Mouse (Mus musculus) midbrain, embryonic 15.5 days (tissue): Measurements from ENCODE around the gene Ryr3. TPM values are rescaled to one million over a fixed set of nuclear protein-coding genes. Genes with fewer than 3 reads are reported as not detected.

Experiments
- ATAC-seq: fragments of 200-750 bp; cut with Nextera tagmentation; replicated peaks from 2 replicates; pipeline ENCODE4 v1.8.0; 2017; ENCODE audit warnings: moderate TSS enrichment
- H3K27ac ChIP-seq: fragments of 300-500 bp; sonication (generic); 2 replicates; pipeline ENCODE4 v1.5.1; 2015; ENCODE audit warnings: mild to moderate bottlenecking, inconsistent platforms
- H3K27me3 ChIP-seq: fragments of 300-500 bp; sonication (generic); replicated peaks from 2 replicates; pipeline ENCODE4 v1.6.1; 2015; ENCODE audit warnings: inconsistent platforms
- H3K36me3 ChIP-seq: fragments of 300-500 bp; sonication (generic); replicated peaks from 2 replicates; pipeline ENCODE4 v1.6.1; 2015; ENCODE audit warnings: inconsistent platforms
- H3K4me1 ChIP-seq: fragments of 300-500 bp; sonication (generic); 2 replicates; pipeline ENCODE4 v1.6.1; 2015; ENCODE audit warnings: inconsistent platforms
- H3K4me2 ChIP-seq: fragments of 300-500 bp; sonication (generic); 2 replicates; pipeline ENCODE4 v1.6.1; 2015; ENCODE audit warnings: inconsistent platforms, mild to moderate bottlenecking, moderate library complexity
- H3K4me3 ChIP-seq: fragments of 300-500 bp; sonication (generic); 2 replicates; pipeline ENCODE4 v1.5.1; 2015; ENCODE audit warnings: mild to moderate bottlenecking, inconsistent platforms
- H3K9ac ChIP-seq: fragments of 300-500 bp; sonication (generic); 2 replicates; pipeline ENCODE4 v1.6.1; 2015; ENCODE audit warnings: mild to moderate bottlenecking, inconsistent platforms
- H3K9me3 ChIP-seq: fragments of 300-500 bp; sonication (generic); 2 replicates; pipeline ENCODE4 v1.6.1; 2016; ENCODE audit warnings: inconsistent platforms
- WGBS: fragments of 180-500 bp; shearing (Covaris S2); methylation state at CpG from one replicate; pipeline ENCODE4 v1.1.7; 2015; ENCODE audit warnings: mixed read lengths; 5-methylcytosine and 5-hydroxymethylcytosine counted together
- polyA plus RNA-seq: library from polyadenylated mRNA; unstranded; fragments of >200 nt; fragmentation: Nextera tagmentation; extraction: Ambion mirVana; gene quantifications from 2 replicates; pipeline ENCODE4 v1.2.1, GENCODE M21; 2015

Gene Ryr3
- polyA plus RNA-seq, 1 experiment from 2014 or later = 6.0 TPM

GRCm38 (mm10) chr2:112676721-112677120 is 540.2 kb downstream of the Ryr3 start:
- H3K4me2 ChIP-seq = no peak overlapping the region
- WGBS = 18% methylated on average over 1 of the region's 1 CpGs
- H3K27me3 ChIP-seq = no peaks in the 10 kb centered on the region
- no peak overlapping the region for H3K4me3 ChIP-seq
- no peaks in the 10 kb centered on the region for H3K4me1 ChIP-seq
- no peak overlapping the region for H3K9ac ChIP-seq
- no peaks in the 10 kb centered on the region for H3K36me3 ChIP-seq
- no peaks in the 10 kb centered on the region for H3K9me3 ChIP-seq
- ATAC-seq = no peak
- H3K27ac ChIP-seq = no peak overlapping the region

DNA sequence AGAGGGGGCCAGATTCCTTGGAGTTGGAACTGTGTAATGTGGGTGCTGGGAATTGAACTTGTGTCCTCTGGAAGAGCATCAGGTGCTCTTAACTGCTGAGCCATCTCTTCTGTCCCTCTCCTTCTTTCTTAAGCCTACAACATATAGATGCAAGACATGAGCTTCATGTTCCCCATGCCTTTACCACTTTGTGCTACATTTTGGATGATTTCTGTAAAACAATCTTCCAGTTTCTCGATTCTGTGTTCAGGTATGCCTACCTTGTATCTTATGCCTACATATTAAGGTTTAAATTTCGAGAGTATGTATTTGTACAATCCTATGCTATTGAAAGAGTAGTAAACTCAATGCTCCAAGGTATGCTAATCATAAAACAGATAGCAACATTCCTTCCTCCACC is 540.7 kb downstream of the Ryr3 start:
- Histone ChIP-seq H3K4me1 (no peaks in the 10 kb centered on the region), H3K36me3 (no peaks in the 10 kb centered on the region), H3K4me3 (no peak overlapping the region), H3K4me2 (no peak overlapping the region), H3K27ac (no peak overlapping the region), H3K27me3 (no peaks in the 10 kb centered on the region), H3K9me3 (no peaks in the 10 kb centered on the region), H3K9ac (no peak overlapping the region)
- ATAC-seq = no peak
- 89% methylated on average over 2 of the region's 2 CpGs for WGBS

DNA sequence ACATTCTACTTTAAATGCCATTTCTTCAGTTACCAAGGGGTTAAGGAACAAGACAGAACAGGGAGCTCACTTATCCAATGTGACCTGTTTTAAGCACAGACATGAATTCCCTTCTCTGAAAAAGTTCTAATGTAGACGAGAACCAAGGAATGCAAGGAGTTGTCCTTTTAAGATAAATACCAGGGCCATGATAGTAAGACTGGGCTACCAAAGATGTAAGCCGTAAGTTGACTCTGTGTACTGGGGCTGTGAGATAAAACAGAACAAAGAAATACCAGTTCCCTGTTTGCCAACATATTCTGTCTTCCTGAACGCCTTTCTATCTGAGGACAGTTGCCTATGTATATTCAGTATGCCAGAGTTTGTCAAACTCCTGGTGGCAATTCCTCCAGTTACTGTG is 547.4 kb downstream of the Ryr3 start:
- no peaks in the 10 kb centered on the region for H3K36me3 ChIP-seq
- H3K9ac ChIP-seq = no peak overlapping the region
- no peaks in the 10 kb centered on the region for H3K27me3 ChIP-seq
- H3K4me3 ChIP-seq = no peak overlapping the region
- no peaks in the 10 kb centered on the region for H3K4me1 ChIP-seq
- H3K4me2 ChIP-seq = no peak overlapping the region
- no peaks in the 10 kb centered on the region for H3K9me3 ChIP-seq
- H3K27ac ChIP-seq = no peak overlapping the region
- WGBS = 88% methylated on average over 3 of the region's 3 CpGs
- no peak for ATAC-seq

- H3K27ac ChIP-seq = no peak overlapping the region
- H3K9me3 ChIP-seq = no peaks in the 10 kb centered on the region
- no peak overlapping the region for H3K9ac ChIP-seq
- H3K4me3 ChIP-seq = no peak overlapping the region
- H3K4me2 ChIP-seq = no peak overlapping the region
- H3K36me3 ChIP-seq = no peaks in the 10 kb centered on the region
- H3K4me1 ChIP-seq = no peaks in the 10 kb centered on the region
- ATAC-seq = no peak
- H3K27me3 ChIP-seq = no peaks in the 10 kb centered on the region
- 69% methylated on average over 5 of the region's 5 CpGs for WGBS
These were observed 560.8 kb downstream of the Ryr3 start for GRCm38 (mm10) chr2:112656131-112656530.

GRCm38 (mm10) chr2:112653836-112654235 is 563.1 kb downstream of the Ryr3 start:
- 73% methylated on average over 3 of the region's 3 CpGs for WGBS
- Histone ChIP-seq H3K4me1 (no peaks in the 10 kb centered on the region), H3K4me2 (no peak overlapping the region), H3K9ac (no peak overlapping the region), H3K36me3 (no peaks in the 10 kb centered on the region), H3K27ac (no peak overlapping the region), H3K27me3 (no peaks in the 10 kb centered on the region), H3K4me3 (no peak overlapping the region), H3K9me3 (no peaks in the 10 kb centered on the region)
- no peak for ATAC-seq

DNA sequence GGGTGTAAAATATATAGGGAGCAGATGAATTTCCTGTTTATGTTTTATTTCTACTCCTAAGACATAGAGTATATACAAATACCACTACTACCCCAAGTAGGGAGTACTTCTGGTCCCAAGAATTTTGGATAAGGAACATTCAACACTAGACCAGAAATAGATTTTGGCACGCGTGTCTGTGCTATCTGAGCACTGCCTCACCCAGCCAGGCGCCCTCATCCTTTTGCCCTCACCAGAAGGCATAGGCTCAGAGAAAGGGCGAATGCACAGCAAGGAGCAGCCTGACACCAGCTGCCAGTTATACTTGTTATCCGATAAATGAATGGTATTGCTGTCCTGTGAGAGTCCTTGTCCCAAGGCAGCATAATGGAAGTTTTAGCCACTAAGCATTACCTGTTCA is 579.7 kb downstream of the Ryr3 start:
- no peaks in the 10 kb centered on the region for H3K9me3 ChIP-seq
- H3K27ac ChIP-seq = no peak overlapping the region
- no peak for ATAC-seq
- no peaks in the 10 kb centered on the region for H3K27me3 ChIP-seq
- 94% methylated on average over 5 of the region's 5 CpGs for WGBS
- no peak overlapping the region for H3K9ac ChIP-seq
- H3K4me2 ChIP-seq = no peak overlapping the region
- H3K36me3 ChIP-seq = no peaks in the 10 kb centered on the region
- no peaks in the 10 kb centered on the region for H3K4me1 ChIP-seq
- no peak overlapping the region for H3K4me3 ChIP-seq

- 92% methylated on average over 9 of the region's 9 CpGs for WGBS
- Histone ChIP-seq H3K4me1 (no peaks in the 10 kb centered on the region), H3K27me3 (no peaks in the 10 kb centered on the region), H3K9me3 (no peaks in the 10 kb centered on the region), H3K9ac (no peak overlapping the region), H3K4me2 (no peak overlapping the region), H3K27ac (no peak overlapping the region), H3K36me3 (no peaks in the 10 kb centered on the region), H3K4me3 (no peak overlapping the region)
- no peak for ATAC-seq
These were observed 584.4 kb downstream of the Ryr3 start for GRCm38 (mm10) chr2:112632536-112632935.

GRCm38 (mm10) chr2:112630669-112631068 is 586.2 kb downstream of the Ryr3 start:
- Histone ChIP-seq H3K9me3 (no peaks in the 10 kb centered on the region), H3K4me3 (no peak overlapping the region), H3K27me3 (no peaks in the 10 kb centered on the region), H3K4me2 (no peak overlapping the region), H3K27ac (no peak overlapping the region), H3K4me1 (no peaks in the 10 kb centered on the region), H3K36me3 (no peaks in the 10 kb centered on the region), H3K9ac (no peak overlapping the region)
- WGBS = 76% methylated on average over 11 of the region's 11 CpGs
- ATAC-seq = no peak

DNA sequence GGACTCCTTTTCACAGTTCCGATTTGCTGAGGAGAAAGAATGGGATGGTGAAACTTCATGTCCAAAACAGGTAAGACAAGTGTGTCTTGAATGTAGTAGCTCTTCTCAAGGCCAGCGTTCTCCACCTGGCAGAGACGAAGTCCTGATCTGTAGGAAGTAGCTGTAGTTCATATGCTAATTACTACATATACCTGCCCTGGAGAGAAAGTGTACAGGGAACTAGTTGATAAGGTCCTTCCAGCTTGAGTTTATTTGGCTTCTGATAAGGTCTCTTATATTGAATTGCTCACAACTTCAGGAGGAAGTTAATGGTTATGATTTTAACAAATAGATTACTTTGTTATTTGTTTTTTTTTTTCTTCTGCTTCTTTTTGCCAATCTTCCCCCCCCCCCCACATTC is 591.7 kb downstream of the Ryr3 start:
- H3K27me3 ChIP-seq = no peaks in the 10 kb centered on the region
- H3K27ac ChIP-seq = no peak overlapping the region
- H3K9me3 ChIP-seq = no peaks in the 10 kb centered on the region
- no peak overlapping the region for H3K4me3 ChIP-seq
- H3K36me3 ChIP-seq = no peaks in the 10 kb centered on the region
- ATAC-seq = no peak
- no peak overlapping the region for H3K4me2 ChIP-seq
- no peak overlapping the region for H3K9ac ChIP-seq
- WGBS = 85% methylated on average over 3 of the region's 3 CpGs
- no peaks in the 10 kb centered on the region for H3K4me1 ChIP-seq

- H3K27me3 ChIP-seq = no peaks in the 10 kb centered on the region
These were observed 599.7 kb downstream of the Ryr3 start for GRCm38 (mm10) chr2:112617206-112617605.

DNA sequence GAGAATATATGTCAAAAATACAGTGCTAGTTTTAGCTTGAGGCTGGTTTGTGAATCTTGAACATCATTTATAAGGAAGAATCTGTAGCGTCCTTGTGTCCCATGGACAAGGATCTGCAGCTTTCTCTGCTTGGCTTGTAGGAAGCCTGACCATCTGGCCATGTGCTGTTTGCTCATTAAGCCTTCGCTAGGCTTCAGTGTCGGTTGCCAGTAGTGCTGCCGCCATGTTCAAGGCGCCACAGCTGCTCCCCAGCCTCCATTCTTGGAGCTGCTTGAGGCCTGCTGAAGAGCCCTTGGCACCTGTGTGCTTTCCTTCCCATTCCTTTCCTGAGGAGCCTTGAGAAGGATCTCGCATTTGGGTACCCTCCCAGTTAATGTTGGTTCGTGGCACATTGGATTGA is 602.5 kb downstream of the Ryr3 start:
- Histone ChIP-seq H3K27me3 (no peaks in the 10 kb centered on the region), H3K4me3 (no peak overlapping the region), H3K9me3 (no peaks in the 10 kb centered on the region), H3K36me3 (no peaks in the 10 kb centered on the region), H3K9ac (no peak overlapping the region), H3K4me1 (no peaks in the 10 kb centered on the region), H3K4me2 (no peak overlapping the region), H3K27ac (no peak overlapping the region)
- ATAC-seq = no peak
- 90% methylated on average over 7 of the region's 7 CpGs for WGBS

More at GRCm38 (mm10) chr2:112617206-112617605, 599.7 kb downstream of the Ryr3 start:
- WGBS = 5% methylated on average over 3 of the region's 3 CpGs
- Histone ChIP-seq H3K4me1 (no peaks in the 10 kb centered on the region), H3K9ac (no peak overlapping the region), H3K9me3 (no peaks in the 10 kb centered on the region), H3K4me2 (no peak overlapping the region), H3K27ac (no peak overlapping the region), H3K4me3 (no peak overlapping the region), H3K36me3 (no peaks in the 10 kb centered on the region)
- ATAC-seq = no peak

GRCm38 (mm10) chr2:112612628-112613027 is 604.3 kb downstream of the Ryr3 start:
- WGBS = 85% methylated on average over 3 of the region's 3 CpGs

GRCm38 (mm10) chr2:112606536-112606935 is 610.4 kb downstream of the Ryr3 start:
- Histone ChIP-seq H3K9ac (no peak overlapping the region), H3K4me2 (no peak overlapping the region), H3K9me3 (no peaks in the 10 kb centered on the region), H3K27me3 (no peaks in the 10 kb centered on the region), H3K36me3 (no peaks in the 10 kb centered on the region), H3K4me1 (no peaks in the 10 kb centered on the region), H3K27ac (no peak overlapping the region), H3K4me3 (no peak overlapping the region)
- ATAC-seq = no peak
- 86% methylated on average over 3 of the region's 3 CpGs for WGBS

More at GRCm38 (mm10) chr2:112612628-112613027, 604.3 kb downstream of the Ryr3 start:
- Histone ChIP-seq H3K9ac (no peak overlapping the region), H3K36me3 (no peaks in the 10 kb centered on the region), H3K4me1 (no peaks in the 10 kb centered on the region), H3K27me3 (no peaks in the 10 kb centered on the region), H3K27ac (no peak overlapping the region), H3K4me2 (no peak overlapping the region), H3K9me3 (no peaks in the 10 kb centered on the region), H3K4me3 (no peak overlapping the region)
- no peak for ATAC-seq

DNA sequence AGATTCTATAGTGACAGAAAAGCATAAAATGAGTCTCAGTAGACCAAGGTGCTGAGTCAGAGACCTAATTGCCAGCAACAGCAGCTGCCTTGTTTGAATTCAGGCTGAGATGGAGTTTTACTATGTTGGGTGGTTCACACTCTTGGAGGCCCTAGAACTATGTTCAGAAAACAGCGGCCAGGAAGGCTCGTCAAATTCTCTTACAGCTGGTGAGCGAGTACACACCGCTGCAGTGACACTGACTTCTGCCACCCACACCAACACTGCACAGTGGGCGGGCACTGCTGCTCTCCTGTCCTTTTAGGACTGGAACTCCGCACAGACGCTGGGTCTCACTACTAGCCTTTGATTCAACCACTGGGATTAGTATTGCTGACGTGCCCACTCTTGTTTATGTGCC is 614.4 kb downstream of the Ryr3 start:
- H3K9me3 ChIP-seq = no peaks in the 10 kb centered on the region
- no peaks in the 10 kb centered on the region for H3K4me1 ChIP-seq
- no peak overlapping the region for H3K27ac ChIP-seq
- WGBS = 71% methylated on average over 8 of the region's 8 CpGs
- no peaks in the 10 kb centered on the region for H3K36me3 ChIP-seq
- no peak overlapping the region for H3K9ac ChIP-seq
- no peak overlapping the region for H3K4me3 ChIP-seq
- no peak for ATAC-seq
- no peak overlapping the region for H3K4me2 ChIP-seq
- no peaks in the 10 kb centered on the region for H3K27me3 ChIP-seq
